Mouse (Mus musculus): Measurements from ENCODE around the gene Kcnk15. TPM values are rescaled to one million over a fixed set of nuclear protein-coding genes. Genes with fewer than 3 reads are reported as not detected.
A peak's percentile ranks its signal among the peaks of the same experiment; 100 is the strongest.

Gene Kcnk15
- polyA plus RNA-seq, 1 experiment: not detected

DNA sequence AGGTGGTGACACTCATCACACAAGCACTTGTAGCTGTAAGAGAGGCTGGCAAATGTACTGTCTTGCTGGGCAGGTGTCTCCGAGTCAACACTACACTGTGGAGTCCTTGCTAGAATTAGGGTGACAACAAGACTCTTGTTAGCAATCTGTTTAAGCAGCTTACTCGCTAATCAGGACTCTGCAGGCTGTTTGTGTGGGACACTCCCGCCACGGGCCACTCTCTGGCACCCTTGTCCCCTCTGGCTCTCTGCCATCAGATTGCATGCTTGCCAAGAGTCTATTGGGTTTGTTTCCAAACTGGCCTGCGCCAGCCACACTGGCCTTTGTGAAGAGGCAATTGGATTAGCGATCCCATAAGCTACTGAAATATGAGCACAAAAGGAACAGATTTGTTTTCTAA, 13.9 kb upstream of the Kcnk15 start:
- Histone ChIP-seq H3K4me1 (replicated peaks; ENCODE audit: control insufficient read depth, insufficient read depth, low read length) (no peaks in the 10 kb centered on the region), H3K27me3 (ENCODE audit: control insufficient read depth, insufficient read depth, low read length) (no peaks in the 10 kb centered on the region), H3K27ac (ENCODE audit: control insufficient read depth, insufficient read depth, low read length) (no peak overlapping the region), H3K36me3 (ENCODE audit: control insufficient read depth, insufficient read depth, low read length) (no peaks in the 10 kb centered on the region), H3K4me3 (ENCODE audit: control insufficient read depth, insufficient read depth, low read length) (no peak overlapping the region)
- WGBS: 87% methylated on average over 6 of the region's 6 CpGs
- TF ChIP-seq CTCF (IDR thresholded peaks at IDR 0.05; ENCODE audit: borderline replicate concordance, control insufficient read depth, extremely low read depth, insufficient read depth, low read length, poor library complexity): no peak
- no peak for TF ChIP-seq POLR2A (IDR thresholded peaks at IDR 0.05; ENCODE audit: control insufficient read depth, extremely low read depth, insufficient read depth, low read length, poor library complexity)
- no peak for DNase-seq

DNA sequence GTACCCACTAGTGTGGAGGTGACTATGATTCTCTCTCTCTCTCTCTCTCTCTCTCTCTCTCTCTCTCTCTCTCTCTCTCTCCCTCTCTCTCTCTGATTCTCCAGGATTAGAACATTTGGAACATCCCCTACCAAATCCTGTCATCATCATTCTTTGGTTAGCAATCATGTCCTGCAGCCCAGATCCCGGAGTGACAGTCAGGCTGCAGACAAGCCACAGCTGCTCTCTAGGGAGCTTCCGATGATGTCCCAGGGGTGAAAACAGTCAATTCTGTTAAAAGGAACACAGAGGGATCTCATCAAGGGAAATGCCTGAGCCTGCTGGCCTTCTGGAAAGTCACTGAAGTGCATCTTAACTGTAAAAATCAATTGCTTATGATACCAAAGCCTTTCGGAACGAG, 11.4 kb upstream of the Kcnk15 start:
- H3K36me3 ChIP-seq (ENCODE audit: control insufficient read depth, insufficient read depth, low read length): no peaks in the 10 kb centered on the region
- no peak overlapping the region for H3K4me3 ChIP-seq (ENCODE audit: control insufficient read depth, insufficient read depth, low read length)
- no peak overlapping the region for H3K27ac ChIP-seq (ENCODE audit: control insufficient read depth, insufficient read depth, low read length)
- H3K4me1 ChIP-seq (replicated peaks; ENCODE audit: control insufficient read depth, insufficient read depth, low read length): no peaks in the 10 kb centered on the region
- DNase-seq: no peak
- H3K27me3 ChIP-seq (ENCODE audit: control insufficient read depth, insufficient read depth, low read length): no peaks in the 10 kb centered on the region
- 74% methylated on average over 4 of the region's 4 CpGs for WGBS
- TF ChIP-seq POLR2A (IDR thresholded peaks at IDR 0.05; ENCODE audit: control insufficient read depth, extremely low read depth, insufficient read depth, low read length, poor library complexity): no peak
- no peak for TF ChIP-seq CTCF (IDR thresholded peaks at IDR 0.05; ENCODE audit: borderline replicate concordance, control insufficient read depth, extremely low read depth, insufficient read depth, low read length, poor library complexity)

DNA sequence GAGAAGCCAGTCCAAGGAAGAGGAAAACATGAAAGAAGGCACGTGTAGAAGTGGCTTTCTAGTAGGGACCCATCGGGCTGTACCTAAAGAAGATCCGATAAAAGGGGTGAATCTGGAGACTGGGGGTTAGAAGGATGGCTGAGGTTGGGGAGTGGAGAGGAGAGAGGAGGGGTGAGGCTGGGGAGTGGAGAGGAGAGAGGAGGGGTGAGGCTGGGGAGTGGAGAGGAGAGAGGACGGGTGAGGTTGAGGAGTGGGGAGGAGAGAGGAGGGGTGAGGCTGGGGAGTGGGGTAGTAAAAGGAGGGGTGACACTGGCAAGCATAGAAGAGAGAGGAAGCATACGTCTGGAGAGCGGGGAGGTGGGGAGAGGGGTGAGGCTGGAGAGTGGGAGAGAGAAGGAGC, 3.8 kb downstream of the Kcnk15 start:
- no peak for DNase-seq
- H3K4me3 ChIP-seq (ENCODE audit: control insufficient read depth, insufficient read depth, low read length): no peak overlapping the region
- WGBS: 61% methylated on average over 6 of the region's 6 CpGs
- peaks cover 4% of the 10 kb centered on the region; the same call in 1 of the 2 replicates for H3K4me1 ChIP-seq (replicated peaks; ENCODE audit: control insufficient read depth, insufficient read depth, low read length)
- no peak overlapping the region for H3K27ac ChIP-seq (ENCODE audit: control insufficient read depth, insufficient read depth, low read length)
- TF ChIP-seq POLR2A (IDR thresholded peaks at IDR 0.05; ENCODE audit: control insufficient read depth, extremely low read depth, insufficient read depth, low read length, poor library complexity) (no peak), CTCF (IDR thresholded peaks at IDR 0.05; ENCODE audit: borderline replicate concordance, control insufficient read depth, extremely low read depth, insufficient read depth, low read length, poor library complexity) (no peak)
- peaks cover 5% of the 10 kb centered on the region; the same call in 1 of the 2 replicates for H3K27me3 ChIP-seq (ENCODE audit: control insufficient read depth, insufficient read depth, low read length)
- no peaks in the 10 kb centered on the region for H3K36me3 ChIP-seq (ENCODE audit: control insufficient read depth, insufficient read depth, low read length)

DNA sequence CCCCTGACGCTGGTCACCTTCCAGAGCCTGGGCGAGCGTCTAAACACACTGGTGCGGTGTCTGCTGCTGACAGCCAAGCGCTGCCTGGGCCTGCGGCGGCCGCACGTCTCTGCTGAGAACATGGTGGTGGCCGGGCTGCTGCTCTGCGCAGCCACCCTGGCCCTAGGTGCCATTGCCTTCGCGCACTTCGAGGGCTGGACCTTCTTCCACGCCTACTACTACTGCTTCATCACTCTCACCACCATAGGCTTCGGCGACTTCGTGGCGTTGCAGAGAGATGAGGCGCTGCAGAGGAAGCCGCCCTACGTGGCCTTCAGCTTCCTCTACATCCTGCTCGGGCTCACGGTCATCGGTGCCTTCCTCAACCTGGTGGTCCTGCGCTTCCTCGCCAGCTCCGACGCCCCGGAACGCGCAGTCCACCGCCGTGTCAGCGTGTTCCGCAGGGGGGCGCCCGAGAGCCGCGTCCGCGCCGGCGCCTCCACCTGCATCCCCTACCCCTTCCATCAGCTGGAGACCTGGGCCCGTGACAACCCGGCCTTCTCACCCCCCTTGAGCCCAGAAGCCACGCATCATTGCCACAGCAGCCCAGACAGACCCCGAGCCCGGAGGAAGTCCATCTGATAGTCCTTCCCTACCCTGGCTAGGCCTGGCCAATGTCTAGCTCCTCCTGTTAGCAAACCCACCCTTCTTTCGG, 5.0 kb downstream of the Kcnk15 start:
- TF ChIP-seq CTCF (IDR thresholded peaks at IDR 0.05; ENCODE audit: borderline replicate concordance, control insufficient read depth, extremely low read depth, insufficient read depth, low read length, poor library complexity) (peak; percentile 71; the same call in 1 of the 2 replicates), POLR2A (IDR thresholded peaks at IDR 0.05; ENCODE audit: control insufficient read depth, extremely low read depth, insufficient read depth, low read length, poor library complexity) (no peak)
- Histone ChIP-seq H3K36me3 (ENCODE audit: control insufficient read depth, insufficient read depth, low read length) (no peaks in the 10 kb centered on the region), H3K4me1 (replicated peaks; ENCODE audit: control insufficient read depth, insufficient read depth, low read length) (peaks cover 4% of the 10 kb centered on the region; the same call in 1 of the 2 replicates), H3K4me3 (ENCODE audit: control insufficient read depth, insufficient read depth, low read length) (no peak overlapping the region), H3K27ac (ENCODE audit: control insufficient read depth, insufficient read depth, low read length) (no peak overlapping the region), H3K27me3 (ENCODE audit: control insufficient read depth, insufficient read depth, low read length) (peaks cover 5% of the 10 kb centered on the region; the same call in 1 of the 2 replicates)
- peak; percentile 34 for DNase-seq
- WGBS: 17% methylated on average over 50 of the region's 50 CpGs

DNA sequence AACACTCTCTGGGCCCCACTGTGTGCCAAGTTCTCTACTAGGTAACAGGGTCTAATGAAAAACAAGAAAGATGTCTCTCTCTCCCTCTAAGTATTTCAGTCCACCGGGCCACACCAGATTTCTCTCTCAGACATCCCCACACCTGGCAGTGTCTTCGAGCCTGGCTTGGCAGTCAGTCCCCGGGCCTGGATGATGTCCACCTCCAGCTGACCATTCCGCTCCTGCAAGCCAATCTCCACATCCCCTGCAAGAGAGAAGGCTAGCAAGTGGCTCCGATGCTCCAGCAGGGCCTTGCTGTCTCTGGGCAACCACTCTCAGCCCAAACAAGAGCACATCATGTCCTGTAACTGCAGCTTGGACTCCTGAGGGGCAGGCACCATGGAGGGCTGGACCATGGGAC, 11.9 kb downstream of the Kcnk15 start:
- H3K4me3 ChIP-seq (ENCODE audit: control insufficient read depth, insufficient read depth, low read length): no peak overlapping the region
- WGBS: 95% methylated on average over 5 of the region's 5 CpGs
- no peaks in the 10 kb centered on the region for H3K4me1 ChIP-seq (replicated peaks; ENCODE audit: control insufficient read depth, insufficient read depth, low read length)
- no peak overlapping the region for H3K27ac ChIP-seq (ENCODE audit: control insufficient read depth, insufficient read depth, low read length)
- H3K27me3 ChIP-seq (ENCODE audit: control insufficient read depth, insufficient read depth, low read length): no peaks in the 10 kb centered on the region
- TF ChIP-seq POLR2A (IDR thresholded peaks at IDR 0.05; ENCODE audit: control insufficient read depth, extremely low read depth, insufficient read depth, low read length, poor library complexity) (no peak), CTCF (IDR thresholded peaks at IDR 0.05; ENCODE audit: borderline replicate concordance, control insufficient read depth, extremely low read depth, insufficient read depth, low read length, poor library complexity) (no peak)
- no peak for DNase-seq
- no peaks in the 10 kb centered on the region for H3K36me3 ChIP-seq (ENCODE audit: control insufficient read depth, insufficient read depth, low read length)

DNA sequence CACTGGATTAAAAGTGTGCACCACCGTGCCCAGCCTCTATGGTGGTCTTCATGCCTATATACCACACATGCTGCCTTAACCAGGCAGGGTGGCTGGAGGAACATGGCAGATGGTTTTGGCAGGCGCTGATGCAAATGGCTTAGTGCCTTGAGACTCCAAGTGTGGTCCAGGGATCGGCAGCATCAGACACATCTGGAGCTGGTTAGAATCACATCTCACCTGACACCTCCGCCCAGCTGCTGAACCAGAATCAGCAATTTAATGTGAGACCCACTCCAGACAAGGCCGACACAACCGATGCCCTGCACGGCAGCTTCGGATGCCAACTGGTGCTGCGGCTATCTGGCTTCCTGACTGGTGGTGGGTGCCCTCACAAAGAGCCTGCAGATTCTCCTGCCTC, 12.6 kb downstream of the Kcnk15 start:
- Histone ChIP-seq H3K36me3 (ENCODE audit: control insufficient read depth, insufficient read depth, low read length) (no peaks in the 10 kb centered on the region), H3K27ac (ENCODE audit: control insufficient read depth, insufficient read depth, low read length) (no peak overlapping the region), H3K4me1 (replicated peaks; ENCODE audit: control insufficient read depth, insufficient read depth, low read length) (no peaks in the 10 kb centered on the region), H3K4me3 (ENCODE audit: control insufficient read depth, insufficient read depth, low read length) (no peak overlapping the region), H3K27me3 (ENCODE audit: control insufficient read depth, insufficient read depth, low read length) (no peaks in the 10 kb centered on the region)
- DNase-seq: no peak
- no peak for TF ChIP-seq CTCF (IDR thresholded peaks at IDR 0.05; ENCODE audit: borderline replicate concordance, control insufficient read depth, extremely low read depth, insufficient read depth, low read length, poor library complexity)
- TF ChIP-seq POLR2A (IDR thresholded peaks at IDR 0.05; ENCODE audit: control insufficient read depth, extremely low read depth, insufficient read depth, low read length, poor library complexity): no peak
- WGBS: 93% methylated on average over 9 of the region's 9 CpGs

Measured in thymus, adult 2 months (tissue).